Mouse (Mus musculus) activated CD4-positive, CD25-positive, alpha-beta regulatory T cell, adult 4 months (primary cell): ENCODE measurements at regions not wholly inside any gene's neighbourhood (a gene's known extent, or its start where the extent isn't known, plus 50 kb on each side); places are given as distances from the start of the nearest gene placed in this dataset.
"Not testable (repeated sequence)": the region's sequence is repeated elsewhere in the genome, so short reads cannot be mapped to it uniquely, and the experiment has no call there.

Experiments used
- ATAC-seq: one replicate; pipeline ENCODE4 v1.8.0; 2017

DNA sequence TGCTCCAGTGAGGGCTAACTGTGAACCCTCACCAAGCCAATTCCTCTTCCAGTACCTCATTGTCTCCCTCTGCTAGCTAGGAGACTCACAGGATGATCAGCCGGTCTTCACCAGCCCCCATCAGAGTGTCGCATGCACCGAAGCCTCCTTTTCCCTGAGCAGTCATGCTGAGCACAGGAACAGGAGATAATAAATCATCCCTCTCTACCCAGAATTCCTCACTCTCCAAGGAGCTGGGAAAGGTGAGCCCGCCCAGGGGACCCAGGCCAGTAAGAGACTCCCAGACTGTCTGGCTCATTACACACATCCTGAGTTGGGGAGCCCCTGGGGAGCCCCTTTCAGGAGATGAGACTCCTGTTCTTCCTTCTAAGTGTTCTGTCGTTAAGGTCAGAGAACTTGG, 171.7 kb downstream of the Cartpt start:
- ATAC-seq: no peak

DNA sequence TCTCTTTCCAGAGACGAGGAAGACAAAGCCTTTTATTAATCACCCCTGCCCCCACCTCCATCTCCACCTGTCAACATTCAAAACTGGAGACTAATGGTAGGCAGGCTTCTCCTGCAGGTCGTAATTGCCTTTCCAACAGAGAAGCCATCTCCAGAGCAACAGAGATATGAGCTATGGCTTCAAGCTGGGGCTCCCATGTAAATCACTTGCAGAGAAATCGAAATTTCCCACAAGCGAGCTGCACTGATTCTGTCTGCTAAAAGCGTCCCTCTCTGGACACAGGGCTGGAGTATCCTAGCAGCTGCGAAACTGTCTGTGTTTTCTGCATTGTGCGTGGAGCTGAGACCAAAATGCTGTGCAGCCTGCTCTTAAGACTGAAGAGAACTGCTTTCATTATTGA, 176.6 kb downstream of the Cartpt start:
- no peak for ATAC-seq

DNA sequence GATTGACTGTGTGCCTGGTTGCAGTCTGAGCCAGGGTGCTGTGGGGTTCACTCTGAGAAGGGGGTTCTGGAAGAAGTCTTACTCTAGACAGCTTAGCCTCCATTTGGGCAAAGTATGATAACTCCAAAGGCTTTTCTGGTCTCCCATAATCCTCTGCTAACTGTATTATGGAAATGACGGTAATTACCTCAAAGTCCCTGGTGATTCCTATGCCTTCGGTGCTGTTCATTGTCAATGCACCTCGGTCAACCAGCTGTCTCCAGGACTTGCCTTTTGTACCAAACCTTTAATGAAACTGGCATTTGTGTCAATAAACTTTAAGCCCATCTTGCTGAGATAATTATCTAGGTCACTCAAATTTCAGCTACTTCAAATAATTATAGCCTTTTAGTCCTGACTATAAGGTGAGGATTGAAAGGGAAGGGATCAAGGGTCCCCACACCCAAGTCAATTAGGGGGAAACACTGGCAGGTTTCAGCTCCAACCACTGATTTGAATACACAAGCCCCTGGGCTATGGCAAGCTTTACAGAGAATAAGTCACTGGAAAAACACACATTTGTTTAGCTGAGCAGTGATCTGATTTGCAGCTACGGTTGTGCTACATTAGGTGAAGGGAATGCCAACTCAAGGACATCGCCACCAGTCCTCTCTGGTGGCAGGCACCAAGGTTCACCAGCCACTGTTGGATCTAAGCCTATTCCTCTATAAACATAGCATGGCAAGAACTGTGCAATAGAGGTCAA, 177.5 kb downstream of the Cartpt start:
- no peak for ATAC-seq

DNA sequence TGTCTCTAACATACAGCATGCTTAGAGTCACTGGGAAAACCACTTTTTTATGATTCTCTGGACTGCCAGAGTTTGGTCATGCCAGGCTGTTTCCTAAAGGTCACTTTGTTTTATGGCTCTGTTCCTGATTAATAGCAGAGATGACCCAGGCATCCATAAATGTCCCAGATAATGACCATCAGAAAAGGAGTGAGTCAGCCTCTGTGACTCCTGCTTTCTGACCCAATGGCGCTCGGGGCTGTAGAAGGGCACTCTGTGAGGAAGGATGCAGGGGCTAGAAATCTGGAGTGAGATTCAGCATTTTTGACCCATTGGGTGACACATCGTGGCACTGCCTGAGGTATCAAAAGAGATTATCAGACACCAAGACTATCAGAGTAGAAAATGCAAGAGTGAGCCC, 180.3 kb downstream of the Cartpt start:
- no peak for ATAC-seq

DNA sequence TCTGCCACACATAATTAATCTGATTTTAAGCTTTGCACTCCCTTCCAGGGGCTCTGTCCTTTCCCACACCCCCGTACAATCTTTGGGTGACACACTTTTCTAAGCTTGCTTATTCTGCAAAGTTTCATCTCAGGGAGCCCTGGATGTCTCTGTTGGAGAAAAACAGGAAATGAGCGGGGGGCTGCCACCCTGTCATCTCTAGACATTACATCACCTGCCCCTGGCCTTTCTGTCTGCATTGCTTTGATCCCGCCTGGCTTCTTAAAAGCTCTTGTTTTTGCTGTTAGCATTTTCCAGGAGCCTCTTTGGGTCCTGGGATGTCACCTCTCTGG, 180.2 kb upstream of the Map1b start:
- no peak for ATAC-seq

DNA sequence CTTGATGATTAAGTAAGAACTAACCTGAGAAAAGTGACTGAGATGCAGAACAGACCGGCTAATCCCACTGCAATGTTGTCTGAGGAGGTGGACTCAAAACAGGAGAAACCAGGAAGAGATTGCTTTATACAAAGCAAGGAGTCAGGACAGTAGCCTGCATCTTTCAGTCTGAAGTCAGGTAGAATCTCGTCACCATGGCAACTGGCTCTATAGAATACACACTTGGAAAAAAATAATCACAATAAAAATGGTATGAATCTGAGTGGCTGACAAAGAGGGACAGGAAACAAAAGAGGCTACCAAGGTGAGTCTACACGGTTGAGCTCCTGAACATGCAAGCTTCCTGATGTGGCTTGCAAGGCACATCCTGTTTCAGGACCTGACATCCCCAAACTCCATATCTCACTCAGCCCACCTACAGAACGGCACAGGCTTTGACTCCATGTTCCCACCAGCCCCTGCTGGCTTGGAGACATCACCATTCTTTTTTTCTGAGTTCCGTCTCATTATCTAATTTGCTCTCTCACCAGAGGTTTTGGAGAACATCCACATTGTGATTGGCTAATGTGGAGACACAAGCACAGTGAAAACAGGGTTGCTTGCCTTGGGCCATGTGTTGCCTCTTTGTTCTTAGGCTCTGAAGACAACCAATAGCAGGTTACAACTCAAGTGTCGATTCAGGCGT, 179.7 kb upstream of the Map1b start:
- ATAC-seq: no peak

DNA sequence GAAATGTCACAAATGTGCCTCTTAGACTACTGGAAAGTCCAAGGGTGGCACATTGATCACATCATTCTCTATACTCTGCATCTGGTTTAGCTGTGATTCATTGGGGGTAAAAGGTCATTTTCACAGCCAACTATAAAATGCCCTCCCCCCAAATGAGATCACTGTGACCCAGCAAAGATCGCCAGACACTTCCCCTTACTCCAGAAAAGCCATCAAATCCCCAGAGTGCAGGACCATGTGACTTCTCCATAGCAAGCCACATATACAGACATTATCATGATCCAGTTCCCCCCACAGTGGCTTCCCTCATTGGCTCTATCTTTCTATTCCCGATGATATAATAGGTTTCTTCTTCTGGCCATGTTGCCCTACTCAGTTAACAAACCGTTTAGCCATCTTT, 163.6 kb upstream of the Map1b start:
- no peak for ATAC-seq

DNA sequence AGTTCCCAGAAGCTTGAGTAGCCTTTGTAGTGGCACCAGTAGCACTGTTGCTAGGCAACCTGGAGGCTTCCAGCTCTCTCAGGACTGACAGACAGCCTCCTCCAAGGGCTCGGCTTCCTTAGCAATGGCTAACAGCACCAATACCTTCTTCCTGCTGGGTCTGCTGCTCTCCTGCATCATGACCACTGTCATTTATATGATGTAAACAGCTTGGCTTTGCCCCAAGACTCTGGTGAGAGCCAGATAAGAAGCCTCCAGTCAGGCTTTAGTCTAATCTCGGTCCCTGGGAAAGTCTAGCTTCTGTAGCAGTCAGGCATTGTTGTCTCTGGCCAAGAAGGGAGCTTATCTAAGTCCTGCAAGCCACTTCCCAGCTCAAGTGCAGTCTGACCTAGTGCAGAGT, 163.1 kb upstream of the Map1b start:
- no peak for ATAC-seq

DNA sequence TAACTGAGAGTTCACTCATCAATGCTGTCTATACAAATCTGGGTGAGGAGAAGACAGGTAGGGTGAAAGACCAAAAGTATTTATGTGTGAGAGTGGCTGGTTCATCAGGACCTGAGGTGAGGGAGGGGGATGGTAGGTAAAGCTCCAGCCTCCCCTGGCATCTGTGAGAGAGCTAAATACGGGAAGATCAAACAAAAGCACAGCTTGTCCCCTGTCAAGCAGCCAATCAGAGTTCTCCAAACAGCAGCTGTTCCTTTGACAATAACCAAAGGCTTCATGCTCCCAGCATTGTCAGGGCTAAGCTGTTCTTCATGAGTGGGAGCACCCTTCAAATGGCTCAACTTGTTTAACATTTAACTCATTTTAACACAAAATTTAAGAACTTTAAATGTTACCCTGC, 160.1 kb upstream of the Map1b start:
- ATAC-seq: no peak

DNA sequence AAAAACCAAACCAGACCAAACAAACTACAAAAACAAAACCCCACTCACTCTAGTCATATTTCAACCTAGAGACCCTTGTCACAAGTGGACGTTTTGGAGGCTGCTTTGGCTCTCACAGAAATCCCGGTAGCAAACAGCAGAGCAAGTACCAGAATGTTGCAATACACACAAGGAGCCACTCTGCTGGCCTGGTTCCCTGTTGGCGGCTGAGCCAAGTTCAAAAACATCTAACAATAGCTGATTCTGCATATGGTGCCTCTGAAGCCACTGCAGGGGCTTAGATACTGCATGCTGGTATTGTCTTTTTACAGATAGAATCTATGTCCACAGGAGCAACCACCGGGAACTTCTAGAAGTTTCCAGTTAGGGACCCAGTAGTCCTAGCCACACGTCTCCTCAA, 159.6 kb upstream of the Map1b start:
- no peak for ATAC-seq

DNA sequence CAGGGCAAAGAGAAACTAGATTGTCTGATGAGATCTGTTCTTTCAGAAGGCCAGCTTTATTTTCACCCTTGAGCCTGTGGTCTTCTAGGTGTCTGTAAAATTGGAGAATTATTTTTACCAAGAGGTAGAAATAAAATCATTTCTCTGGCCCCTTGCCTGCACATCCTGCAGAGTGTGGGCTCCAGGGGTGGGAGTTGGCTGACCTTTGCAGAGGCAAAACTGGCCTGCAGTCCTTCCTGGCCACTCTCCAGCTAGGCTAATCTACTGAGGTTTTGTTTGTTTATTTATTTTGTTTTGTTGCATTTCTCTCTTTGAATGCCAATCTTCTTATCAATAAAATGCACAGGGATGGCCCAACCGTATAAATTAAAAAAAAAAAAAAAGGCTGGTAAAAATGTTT, 156.4 kb upstream of the Map1b start:
- ATAC-seq: no peak

DNA sequence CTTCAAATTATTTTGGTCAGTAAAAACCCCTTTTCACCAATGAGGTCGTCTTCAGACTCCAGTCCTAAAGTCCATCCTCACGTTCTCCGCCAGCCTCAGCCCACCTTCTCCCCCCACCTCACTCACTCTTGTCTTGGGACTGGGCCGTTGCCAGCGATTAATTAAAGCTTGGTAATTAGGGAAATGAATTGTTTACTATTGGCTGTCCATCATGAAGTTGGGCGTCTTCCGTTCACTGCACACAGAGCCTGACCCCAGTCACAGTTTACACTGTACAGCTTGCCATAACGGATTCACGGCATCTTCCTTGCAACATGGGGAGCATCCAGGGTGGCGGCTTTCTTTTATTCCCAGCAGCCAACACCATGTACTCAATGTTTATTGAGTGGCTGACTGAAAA, 155.4 kb upstream of the Map1b start:
- no peak for ATAC-seq

DNA sequence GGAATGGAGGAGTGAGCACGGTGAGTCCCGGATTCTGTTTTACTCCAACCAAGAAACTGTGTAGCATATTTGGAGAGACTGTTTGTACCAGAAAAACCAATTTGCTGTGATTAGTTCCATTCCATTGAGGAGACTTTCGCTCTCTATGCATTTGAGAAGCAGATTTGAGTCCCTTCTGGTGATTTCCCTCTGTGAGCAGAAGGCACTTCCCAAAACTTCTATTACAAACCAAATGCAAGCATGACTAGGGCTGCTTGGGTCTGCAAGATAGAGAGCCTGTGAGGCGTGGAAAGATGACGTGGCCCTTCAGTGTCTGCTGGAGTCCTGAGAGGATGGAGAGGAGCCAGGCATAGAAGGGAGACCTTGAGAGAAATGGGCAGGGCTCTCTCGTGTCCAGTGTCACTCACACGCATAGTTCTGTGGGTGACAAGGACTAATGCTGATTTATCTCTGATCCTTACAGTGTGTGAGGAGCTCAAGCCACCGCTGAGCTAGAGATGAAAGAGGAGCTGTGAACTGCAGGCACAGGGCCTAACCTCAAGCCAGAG, 153.7 kb upstream of the Map1b start:
- ATAC-seq: no peak

DNA sequence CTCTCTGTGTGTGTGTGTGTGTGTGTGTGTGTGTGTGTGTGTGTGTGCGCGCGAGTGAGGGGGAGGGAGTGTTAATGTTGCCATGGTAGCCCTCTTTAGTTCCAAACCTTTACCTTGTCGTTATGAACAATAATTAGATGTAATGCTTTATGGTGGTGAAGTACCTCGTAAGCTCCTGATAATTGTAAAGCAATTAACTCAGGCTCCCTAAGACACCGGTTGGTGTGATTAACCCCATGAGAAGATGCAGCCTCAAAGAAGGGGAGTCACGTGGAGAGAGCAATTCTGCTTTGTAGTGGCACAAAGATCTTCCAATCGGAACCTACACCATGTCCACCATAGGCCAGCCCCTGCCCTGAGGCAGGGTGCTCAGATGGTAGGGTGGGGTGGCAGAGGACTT, 152.3 kb upstream of the Map1b start:
- no peak for ATAC-seq

DNA sequence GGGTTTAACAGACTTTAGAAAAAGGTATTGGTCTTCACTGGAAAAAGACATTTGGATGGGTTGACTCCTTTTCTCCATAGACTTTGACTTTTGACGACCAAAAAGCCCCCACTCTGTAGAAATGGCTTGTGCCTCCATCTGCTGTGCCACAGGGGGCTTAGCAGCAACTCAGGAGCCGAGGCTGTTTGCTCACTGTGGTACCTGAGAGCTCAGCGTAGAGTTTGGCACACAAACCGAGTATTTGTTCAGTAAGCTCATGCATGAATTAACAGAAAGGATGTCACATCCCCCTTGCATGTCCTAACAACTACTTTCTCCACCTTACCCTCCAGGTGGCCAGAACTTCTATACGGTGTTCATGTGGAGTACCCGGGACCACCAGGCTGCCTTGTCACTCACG, 149.7 kb upstream of the Map1b start:
- no peak for ATAC-seq

DNA sequence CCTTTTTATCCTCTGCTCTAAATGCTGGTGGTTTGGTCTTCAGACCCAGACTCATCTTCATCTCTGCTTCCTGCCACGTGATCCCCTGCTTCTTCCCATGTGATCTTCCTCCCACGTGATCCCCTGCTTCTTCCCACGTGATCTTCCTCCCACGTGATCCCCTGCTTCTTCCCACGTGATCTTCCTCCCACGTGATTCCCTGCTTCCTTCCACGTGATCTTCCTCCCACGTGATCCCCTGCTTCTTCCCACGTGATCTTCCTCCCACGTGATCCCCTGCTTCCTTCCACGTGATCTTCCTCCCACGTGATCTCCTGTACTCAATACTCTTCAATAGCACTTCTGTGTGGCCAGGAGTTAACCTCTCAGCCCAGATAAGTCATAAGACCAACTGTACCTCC, 147.1 kb upstream of the Map1b start:
- ATAC-seq: not testable (repeated sequence)

DNA sequence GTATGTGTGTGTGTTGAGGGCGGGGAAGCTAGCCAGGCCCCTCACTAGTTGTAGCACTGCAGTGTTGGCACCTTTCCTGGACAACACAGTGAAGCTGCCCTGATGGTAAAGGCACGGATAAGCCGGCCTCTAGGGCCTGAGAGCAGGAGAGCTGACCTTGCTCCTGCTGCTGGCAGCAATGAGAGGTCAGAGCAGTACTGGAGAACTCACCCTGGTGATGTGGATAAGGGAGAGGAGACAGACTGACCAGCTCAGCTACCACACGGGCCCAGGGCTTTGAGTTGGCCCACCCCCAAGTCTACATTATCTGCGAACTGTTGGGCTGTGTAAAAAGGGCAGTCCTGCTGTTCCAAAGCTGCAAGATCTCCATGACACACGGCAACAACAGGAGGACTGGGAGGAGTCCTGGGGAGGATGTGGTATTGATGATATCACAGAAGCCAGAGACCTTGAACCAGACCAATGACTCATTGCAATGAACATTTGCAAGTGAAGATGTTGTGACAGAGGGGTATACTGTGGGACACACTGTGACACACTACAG, 131.4 kb upstream of the Map1b start:
- ATAC-seq: peak; percentile 65

DNA sequence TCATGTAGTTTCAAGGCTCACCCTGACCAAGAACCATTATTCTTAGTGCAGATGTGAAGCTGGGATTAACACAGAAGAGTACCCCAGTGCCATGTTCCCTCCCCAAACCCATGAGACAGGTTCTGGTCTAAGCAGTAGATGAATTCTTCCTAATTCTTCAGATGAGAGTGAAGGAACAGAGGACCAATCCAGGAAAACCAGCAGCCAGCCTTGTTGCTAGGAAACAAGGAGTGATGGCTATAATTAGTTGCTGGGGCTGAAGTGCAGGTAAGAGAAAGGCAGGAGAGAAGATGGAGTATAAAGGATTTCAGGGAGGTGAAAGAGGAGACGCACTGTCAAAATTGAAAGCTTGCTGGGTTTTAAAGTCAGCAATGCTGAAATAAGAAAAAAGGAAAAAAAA, 128.4 kb upstream of the Map1b start:
- ATAC-seq: no peak

DNA sequence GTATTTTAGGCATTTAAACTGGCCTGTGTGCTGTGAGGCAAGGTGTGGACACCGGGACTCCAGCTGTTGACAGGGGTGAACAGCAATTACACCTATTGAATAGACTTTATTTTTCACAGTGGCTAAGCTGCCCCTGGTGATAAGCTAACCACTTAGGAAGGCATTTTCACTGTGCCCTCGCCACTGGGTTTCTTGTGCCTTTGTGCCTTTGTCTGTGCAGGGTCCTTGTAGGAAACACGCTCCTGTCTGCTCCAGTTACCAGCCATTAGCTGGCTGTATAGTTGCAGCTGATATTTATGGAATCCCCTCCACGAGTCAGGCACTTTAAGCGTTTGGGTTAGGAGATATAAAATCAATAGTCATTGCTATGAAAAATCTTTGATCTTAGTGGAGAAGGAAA, 126.5 kb upstream of the Map1b start:
- no peak for ATAC-seq

DNA sequence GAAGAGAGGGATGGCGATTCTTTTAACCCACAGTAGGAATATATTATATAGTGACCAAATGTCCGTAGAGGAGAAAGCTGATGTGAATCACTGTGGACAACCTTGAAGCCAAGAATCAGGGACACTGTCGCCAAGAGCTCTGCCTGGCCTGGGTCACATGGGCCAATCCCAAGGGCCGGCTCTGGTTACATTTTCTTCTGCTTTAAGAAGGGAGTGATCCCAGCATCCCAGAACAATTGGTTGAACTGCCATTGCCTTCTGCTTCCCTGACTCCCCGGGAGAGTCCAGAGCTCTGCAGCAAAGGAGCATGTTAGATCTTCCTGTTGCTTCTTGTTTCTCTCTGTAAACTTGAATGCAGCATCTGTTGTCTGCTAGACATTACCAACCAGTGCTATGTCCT, 126.0 kb upstream of the Map1b start:
- no peak for ATAC-seq

DNA sequence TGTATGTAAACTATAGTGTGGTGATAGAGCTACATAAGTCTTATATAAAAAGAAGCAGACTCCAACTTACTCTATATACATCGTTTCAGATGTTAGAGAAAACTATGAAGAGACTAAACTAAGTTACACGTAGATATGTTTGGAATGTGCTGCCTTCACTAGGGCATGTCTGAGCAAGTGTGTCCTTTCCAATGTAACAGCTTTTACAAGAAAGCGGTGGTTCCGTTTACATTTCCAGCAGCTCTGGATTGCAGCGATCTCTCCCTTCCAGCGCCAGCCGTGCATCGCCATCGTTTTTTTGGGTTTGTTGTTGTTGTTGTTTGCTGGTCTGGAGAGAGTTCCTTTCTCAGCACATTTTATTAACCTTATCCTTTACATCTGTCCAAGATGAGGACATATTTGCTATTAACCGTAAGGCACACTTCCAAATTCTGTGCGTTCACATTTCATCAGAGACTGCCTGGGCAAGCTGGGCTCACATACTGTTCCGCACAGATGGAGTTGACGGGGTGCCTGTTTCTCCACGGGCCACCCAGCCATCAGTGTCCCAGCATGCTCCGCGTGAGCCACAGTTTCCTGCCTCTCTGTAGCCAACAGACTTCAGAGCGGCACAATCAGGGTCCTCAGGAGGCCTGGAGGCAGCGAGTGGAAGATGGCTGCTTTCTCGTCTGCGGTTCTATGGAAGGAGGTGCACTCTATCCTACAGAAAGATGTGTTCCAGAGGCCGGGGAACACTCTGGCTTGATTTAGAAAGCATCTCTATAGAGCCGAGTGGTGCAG, 125.2 kb upstream of the Map1b start:
- ATAC-seq: no peak

DNA sequence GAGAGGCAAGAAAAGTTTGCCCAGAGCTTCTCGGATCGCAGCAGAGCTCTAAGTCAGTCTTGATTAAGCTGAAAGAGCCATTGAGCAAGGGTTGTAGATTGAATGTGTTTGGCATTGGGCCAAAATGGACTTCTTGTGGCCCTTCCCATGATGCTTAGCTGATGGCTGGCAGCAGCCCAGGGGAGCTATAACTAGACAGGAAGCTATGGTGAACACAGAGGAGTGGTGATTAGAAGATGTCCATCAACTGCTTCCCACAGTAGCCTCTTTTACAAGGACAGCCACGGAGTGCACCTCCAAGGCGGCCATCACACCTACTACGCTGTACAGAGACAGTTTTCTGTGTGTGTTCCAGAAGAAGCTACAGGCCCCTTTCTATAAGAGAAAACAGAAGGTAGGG, 116.4 kb upstream of the Map1b start:
- no peak for ATAC-seq

DNA sequence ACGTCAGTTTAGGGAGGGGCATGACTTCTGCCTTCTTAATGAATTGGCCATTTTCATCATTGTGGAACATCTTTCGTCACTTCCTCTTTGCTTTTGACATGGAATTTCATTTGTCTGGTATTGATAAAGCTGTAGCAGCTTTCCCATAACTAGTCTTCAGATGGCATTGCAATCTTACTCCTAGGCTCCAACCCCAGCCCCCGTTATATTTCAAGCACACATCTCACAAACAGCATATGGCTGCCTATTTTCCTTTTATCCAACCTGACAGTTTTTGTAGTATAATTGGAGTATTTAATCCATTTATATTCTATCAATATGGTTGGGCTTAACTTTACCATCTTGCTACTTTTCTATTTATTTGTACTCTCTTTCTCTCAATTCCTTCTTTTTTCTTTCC, 114.5 kb upstream of the Map1b start:
- ATAC-seq: no peak

DNA sequence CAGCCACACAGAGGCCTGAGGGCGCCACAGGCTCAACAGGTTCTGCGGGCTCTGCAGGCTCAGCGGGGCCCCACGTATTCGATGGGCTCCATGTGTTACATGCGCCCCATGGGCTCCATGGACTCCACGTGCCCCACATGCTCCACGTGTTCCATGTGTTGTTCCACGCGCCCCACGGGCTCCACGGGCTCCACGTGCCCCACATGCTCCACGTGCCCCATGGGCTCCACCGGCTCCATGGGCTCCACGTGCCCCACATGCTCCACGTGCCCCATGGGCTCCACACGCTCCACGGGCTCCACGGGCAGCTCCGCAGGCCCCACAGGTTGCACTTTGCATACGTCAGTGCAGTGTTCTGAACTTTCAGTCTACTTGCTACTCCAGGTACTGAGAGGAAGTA, 114.0 kb upstream of the Map1b start:
- ATAC-seq: no peak
